Mouse (Mus musculus): Measurements from ENCODE around the gene Wwc1. TPM values are rescaled to one million over a fixed set of nuclear protein-coding genes. Genes with fewer than 3 reads are reported as not detected.

Wwc1 gene
- polyA plus RNA-seq, 1 experiment from 2014 or later: 4.1 TPM

DNA sequence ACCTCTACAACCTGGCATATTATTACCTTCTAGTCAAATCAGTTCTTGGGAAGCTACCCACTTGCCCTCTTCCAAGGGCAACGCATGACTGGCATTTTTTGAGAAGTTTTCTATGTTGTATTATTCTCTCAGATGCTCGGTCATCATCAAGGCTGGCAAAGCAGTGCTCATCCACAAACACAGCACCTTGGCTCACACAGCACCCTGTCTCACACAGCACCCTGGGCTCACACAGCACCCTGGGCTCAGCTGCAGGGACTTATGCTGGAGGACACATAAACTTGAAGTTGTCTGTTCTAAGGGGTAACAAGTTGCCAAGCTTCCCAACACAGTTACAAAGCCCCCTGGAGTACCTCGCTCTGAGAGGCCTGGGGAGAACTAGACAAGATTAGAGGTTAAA is 2.5 kb downstream of the Wwc1 start:
- no peak for DNase-seq (ENCODE audit: low spot score)
- H3K9ac ChIP-seq (ENCODE audit: low read depth, low read length): no peak overlapping the region
- no peaks in the 10 kb centered on the region for H3K9me3 ChIP-seq (ENCODE audit: control insufficient read depth, low read length)
- no peak overlapping the region for H3K4me3 ChIP-seq (ENCODE audit: low read depth, low read length)
- no peaks in the 10 kb centered on the region for H3K36me3 ChIP-seq (ENCODE audit: control insufficient read depth, insufficient read depth, low read length)
- 0 out of 2 replicates have a peak, but pooled peaks cover 3% of the 10 kb centered on the region for H3K4me1 ChIP-seq (ENCODE audit: control insufficient read depth, insufficient read depth, low read length)
- no peak overlapping the region for H3K4me2 ChIP-seq (ENCODE audit: low read depth, low read length)
- WGBS: 85% methylated on average over 3 of the region's 3 CpGs
- H3K27me3 ChIP-seq (replicated peaks; ENCODE audit: control insufficient read depth, insufficient read depth, low read length): peaks cover 23% of the 10 kb centered on the region
- H3K27ac ChIP-seq (replicated peaks; ENCODE audit: low read depth, low read length): no peak overlapping the region
- ATAC-seq (ENCODE audit: low read depth): no peak

DNA sequence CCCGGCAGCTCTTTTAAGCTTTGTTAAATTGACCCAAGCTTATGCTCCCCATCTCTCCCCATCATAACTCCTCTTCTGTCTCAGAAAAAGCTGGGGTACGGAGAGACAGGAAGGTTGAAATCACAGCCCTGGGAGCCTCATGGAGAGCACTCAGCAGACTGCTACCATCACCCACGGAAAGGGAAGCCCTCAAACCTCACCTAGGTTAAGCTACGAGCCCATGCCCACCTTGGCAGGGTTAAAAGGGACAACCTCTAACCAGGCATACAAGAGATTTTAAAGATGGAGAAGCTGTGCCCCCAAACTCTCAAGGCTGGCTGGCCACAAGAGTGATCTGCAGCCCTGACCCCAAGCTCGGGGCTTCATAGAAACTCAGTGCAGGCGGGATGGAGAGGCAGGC is 3.2 kb downstream of the Wwc1 start:
- H3K9ac ChIP-seq (ENCODE audit: low read depth, low read length): no peak overlapping the region
- 0 out of 2 replicates have a peak, but pooled peaks cover 3% of the 10 kb centered on the region for H3K4me1 ChIP-seq (ENCODE audit: control insufficient read depth, insufficient read depth, low read length)
- no peak overlapping the region for H3K27ac ChIP-seq (replicated peaks; ENCODE audit: low read depth, low read length)
- 46% methylated on average over 6 of the region's 6 CpGs for WGBS
- DNase-seq (ENCODE audit: low spot score): no peak
- no peaks in the 10 kb centered on the region for H3K36me3 ChIP-seq (ENCODE audit: control insufficient read depth, insufficient read depth, low read length)
- ATAC-seq (ENCODE audit: low read depth): no peak
- H3K4me2 ChIP-seq (ENCODE audit: low read depth, low read length): peak overlapping the region; percentile 18; the same call in 1 of the 2 replicates
- H3K4me3 ChIP-seq (ENCODE audit: low read depth, low read length): no peak overlapping the region
- peaks cover 23% of the 10 kb centered on the region for H3K27me3 ChIP-seq (replicated peaks; ENCODE audit: control insufficient read depth, insufficient read depth, low read length)
- H3K9me3 ChIP-seq (ENCODE audit: control insufficient read depth, low read length): no peaks in the 10 kb centered on the region

DNA sequence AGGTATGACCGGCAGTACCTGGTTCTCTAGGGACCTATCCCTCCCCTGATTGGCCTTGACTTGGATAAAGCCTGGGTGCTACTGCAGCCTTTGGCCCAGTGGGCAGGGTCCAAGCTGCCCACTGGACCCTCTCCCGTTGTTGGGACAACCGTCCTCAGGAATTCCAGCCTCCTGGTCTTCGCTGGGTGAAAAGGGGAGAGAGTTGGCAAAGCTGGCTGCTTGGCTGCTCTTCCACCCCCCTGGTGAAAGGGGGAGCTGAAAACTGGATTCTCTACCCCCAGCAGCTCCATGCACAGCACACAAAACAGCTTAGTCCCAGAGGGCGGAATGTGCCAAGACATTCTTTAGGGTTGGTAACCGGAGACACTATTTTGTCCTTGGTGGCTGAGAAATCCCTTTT is 3.8 kb downstream of the Wwc1 start:
- H3K27me3 ChIP-seq (replicated peaks; ENCODE audit: control insufficient read depth, insufficient read depth, low read length): peaks cover 17% of the 10 kb centered on the region
- no peaks in the 10 kb centered on the region for H3K9me3 ChIP-seq (ENCODE audit: control insufficient read depth, low read length)
- H3K4me2 ChIP-seq (ENCODE audit: low read depth, low read length): no peak overlapping the region
- no peaks in the 10 kb centered on the region for H3K36me3 ChIP-seq (ENCODE audit: control insufficient read depth, insufficient read depth, low read length)
- DNase-seq (ENCODE audit: low spot score) (peak; percentile 80), ATAC-seq (ENCODE audit: low read depth) (peak; percentile 54; the same call in 1 of the 2 replicates)
- H3K9ac ChIP-seq (ENCODE audit: low read depth, low read length): no peak overlapping the region
- no peak overlapping the region for H3K27ac ChIP-seq (replicated peaks; ENCODE audit: low read depth, low read length)
- H3K4me3 ChIP-seq (ENCODE audit: low read depth, low read length): no peak overlapping the region
- H3K4me1 ChIP-seq (ENCODE audit: control insufficient read depth, insufficient read depth, low read length): 0 out of 2 replicates have a peak, but pooled peaks cover 3% of the 10 kb centered on the region
- 33% methylated on average over 6 of the region's 6 CpGs for WGBS

DNA sequence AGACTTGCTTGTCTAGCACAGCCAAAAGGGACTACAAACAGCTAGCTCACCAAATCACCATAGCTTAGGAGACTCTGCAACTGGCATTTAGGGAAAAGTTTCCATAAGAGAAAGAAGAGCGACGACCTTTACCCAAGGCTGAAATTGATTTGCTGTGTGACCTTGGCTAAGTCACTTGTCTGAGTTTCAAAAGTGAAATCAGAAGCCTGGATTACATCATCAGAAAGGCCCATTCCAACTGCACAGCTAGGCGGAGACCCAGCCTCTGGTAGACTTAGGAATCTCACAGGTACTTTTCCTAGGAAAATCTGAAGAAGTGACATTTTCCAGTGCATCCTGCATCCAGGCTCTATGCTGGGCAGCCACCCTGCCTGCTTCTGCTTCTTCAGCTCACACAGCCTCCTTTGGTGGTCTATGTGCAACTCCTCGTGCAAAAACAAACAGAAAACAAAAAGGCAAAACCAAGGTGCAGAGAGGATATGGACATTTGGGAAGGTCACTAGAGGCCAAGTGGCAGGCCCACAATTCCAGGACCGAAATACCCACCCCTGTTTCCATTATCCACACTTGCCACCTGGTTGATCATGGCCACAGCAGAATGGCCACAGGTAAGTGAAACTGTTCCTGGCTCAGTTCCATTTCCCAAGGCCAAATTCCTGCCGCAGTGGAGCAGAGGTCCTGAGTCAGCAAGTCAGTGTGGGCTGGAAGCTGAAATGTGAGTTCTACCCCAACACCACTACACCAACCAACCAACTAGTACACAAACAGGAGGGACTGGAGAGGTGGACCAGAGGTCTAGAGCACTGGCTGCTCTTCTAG is 5.5 kb downstream of the Wwc1 start:
- WGBS: 76% methylated on average over 6 of the region's 6 CpGs
- no peak overlapping the region for H3K9ac ChIP-seq (ENCODE audit: low read depth, low read length)
- no peaks in the 10 kb centered on the region for H3K36me3 ChIP-seq (ENCODE audit: control insufficient read depth, insufficient read depth, low read length)
- no peak overlapping the region for H3K27ac ChIP-seq (replicated peaks; ENCODE audit: low read depth, low read length)
- no peak overlapping the region for H3K4me3 ChIP-seq (ENCODE audit: low read depth, low read length)
- H3K9me3 ChIP-seq (ENCODE audit: control insufficient read depth, low read length): no peaks in the 10 kb centered on the region
- DNase-seq (ENCODE audit: low spot score): no peak
- no peak overlapping the region for H3K4me2 ChIP-seq (ENCODE audit: low read depth, low read length)
- no peak for ATAC-seq (ENCODE audit: low read depth)
- H3K27me3 ChIP-seq (replicated peaks; ENCODE audit: control insufficient read depth, insufficient read depth, low read length): peaks cover 13% of the 10 kb centered on the region
- 0 out of 2 replicates have a peak, but pooled peaks cover 3% of the 10 kb centered on the region for H3K4me1 ChIP-seq (ENCODE audit: control insufficient read depth, insufficient read depth, low read length)

DNA sequence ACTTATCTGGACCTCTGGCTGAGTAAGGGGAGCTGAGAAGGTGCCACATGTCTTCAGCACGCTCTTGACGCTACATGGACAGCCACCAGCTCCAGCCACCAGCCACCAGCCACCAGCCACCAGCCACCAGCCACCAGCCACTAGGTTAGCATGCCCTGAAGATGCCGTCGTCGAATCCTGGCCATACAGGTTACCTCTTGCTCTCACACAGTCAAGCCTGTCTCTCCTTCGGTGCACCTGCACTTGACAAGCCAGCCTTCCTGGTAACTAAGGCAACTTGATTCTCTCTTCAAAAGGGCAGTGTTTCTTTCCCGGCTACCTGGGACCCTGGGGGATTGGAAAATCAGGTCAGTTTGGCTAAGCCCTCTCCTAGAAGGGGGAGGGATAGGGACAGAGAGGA is 7.2 kb downstream of the Wwc1 start:
- DNase-seq (ENCODE audit: low spot score): no peak
- WGBS: 43% methylated on average over 7 of the region's 7 CpGs

DNA sequence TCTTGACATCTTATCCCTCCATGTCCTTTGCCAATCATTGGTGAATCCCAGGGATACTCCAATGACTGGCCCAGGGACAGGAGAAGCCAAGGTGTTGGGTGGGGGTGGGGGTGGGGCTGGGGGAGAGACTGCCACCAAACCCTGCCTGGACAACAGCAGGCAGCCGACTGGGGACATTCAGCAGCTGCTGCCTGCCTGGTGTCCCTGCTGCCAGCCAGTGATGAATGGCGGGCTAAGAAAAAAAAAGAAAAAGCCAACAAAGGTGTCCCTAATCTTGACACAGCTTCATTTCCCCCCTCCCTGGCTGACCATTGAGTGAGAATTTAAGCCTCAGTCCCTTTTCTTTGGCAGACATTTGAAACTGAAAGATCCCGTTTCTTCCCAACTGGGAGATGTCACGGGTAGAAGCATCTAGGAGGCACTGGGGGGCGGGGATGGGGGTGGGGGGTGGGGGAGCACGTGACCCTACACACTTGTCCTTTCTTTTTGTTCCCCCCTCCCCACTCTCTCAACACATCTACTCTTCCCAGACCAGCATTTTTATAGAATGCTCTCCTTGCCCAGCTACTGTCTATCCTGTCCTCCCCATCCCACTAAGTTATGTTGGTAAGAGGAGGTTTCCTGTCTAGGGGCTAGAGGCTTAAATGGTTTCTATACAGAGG is 7.9 kb downstream of the Wwc1 start:
- no peaks in the 10 kb centered on the region for H3K9me3 ChIP-seq (ENCODE audit: control insufficient read depth, low read length)
- ATAC-seq (ENCODE audit: low read depth) (no peak), DNase-seq (ENCODE audit: low spot score) (no peak)
- H3K4me3 ChIP-seq (ENCODE audit: low read depth, low read length): no peak overlapping the region
- H3K27ac ChIP-seq (replicated peaks; ENCODE audit: low read depth, low read length): no peak overlapping the region
- H3K4me1 ChIP-seq (ENCODE audit: control insufficient read depth, insufficient read depth, low read length): no peaks in the 10 kb centered on the region
- no peaks in the 10 kb centered on the region for H3K27me3 ChIP-seq (replicated peaks; ENCODE audit: control insufficient read depth, insufficient read depth, low read length)
- no peak overlapping the region for H3K4me2 ChIP-seq (ENCODE audit: low read depth, low read length)
- H3K36me3 ChIP-seq (ENCODE audit: control insufficient read depth, insufficient read depth, low read length): no peaks in the 10 kb centered on the region
- 11% methylated on average over 6 of the region's 6 CpGs for WGBS
- no peak overlapping the region for H3K9ac ChIP-seq (ENCODE audit: low read depth, low read length)

More for the DNA sequence above, 7.2 kb downstream of the Wwc1 start:
- no peak overlapping the region for H3K27ac ChIP-seq (replicated peaks; ENCODE audit: low read depth, low read length)
- H3K9me3 ChIP-seq (ENCODE audit: control insufficient read depth, low read length): no peaks in the 10 kb centered on the region
- no peak overlapping the region for H3K4me2 ChIP-seq (ENCODE audit: low read depth, low read length)
- ATAC-seq (ENCODE audit: low read depth): no peak
- H3K36me3 ChIP-seq (ENCODE audit: control insufficient read depth, insufficient read depth, low read length): no peaks in the 10 kb centered on the region
- H3K27me3 ChIP-seq (replicated peaks; ENCODE audit: control insufficient read depth, insufficient read depth, low read length): no peaks in the 10 kb centered on the region
- H3K4me1 ChIP-seq (ENCODE audit: control insufficient read depth, insufficient read depth, low read length): no peaks in the 10 kb centered on the region
- no peak overlapping the region for H3K9ac ChIP-seq (ENCODE audit: low read depth, low read length)
- no peak overlapping the region for H3K4me3 ChIP-seq (ENCODE audit: low read depth, low read length)

DNA sequence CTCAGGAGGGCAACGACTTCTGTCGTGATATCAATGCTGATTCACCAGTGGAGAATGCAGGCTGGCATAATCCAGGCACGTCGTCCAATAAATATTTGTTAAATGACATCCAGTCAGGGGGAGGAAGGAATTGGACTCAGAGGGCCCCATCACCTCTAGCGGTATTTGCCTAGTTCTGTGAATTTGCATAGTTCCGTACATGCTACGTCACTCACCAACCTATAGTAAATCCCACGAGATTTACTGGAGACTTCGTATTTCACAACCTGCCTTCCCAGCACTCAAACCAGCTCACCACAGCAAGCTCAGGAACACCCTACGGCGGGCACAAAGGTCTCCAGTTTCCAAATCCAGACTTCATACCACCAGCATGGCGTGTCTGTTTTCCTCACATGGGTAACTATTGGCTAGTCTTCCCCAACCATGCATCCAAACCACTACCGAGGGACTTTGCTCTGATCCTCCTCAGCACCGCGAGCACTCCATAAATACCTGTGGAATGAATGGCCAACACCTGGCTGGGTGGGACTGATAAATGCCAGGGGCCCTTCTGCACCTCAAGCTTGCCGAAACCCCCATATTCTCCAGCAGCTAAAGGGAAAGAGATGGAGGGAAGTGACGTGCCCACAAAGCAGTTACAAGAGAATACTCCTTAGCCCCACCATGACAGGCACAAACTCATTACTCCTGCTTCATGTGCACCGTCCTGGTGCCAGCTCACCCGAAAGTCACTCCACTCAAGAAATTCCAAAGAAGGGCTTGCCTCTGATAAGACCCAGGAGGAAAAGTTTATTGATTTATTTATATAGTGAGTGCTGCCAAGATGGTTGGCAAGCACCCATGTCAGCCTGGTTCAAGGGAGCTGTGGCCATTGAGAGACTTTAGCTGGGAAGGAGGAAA is 9.3 kb downstream of the Wwc1 start:
- DNase-seq (ENCODE audit: low spot score) (no peak), ATAC-seq (ENCODE audit: low read depth) (no peak)
- H3K27me3 ChIP-seq (replicated peaks; ENCODE audit: control insufficient read depth, insufficient read depth, low read length): no peaks in the 10 kb centered on the region
- H3K27ac ChIP-seq (replicated peaks; ENCODE audit: low read depth, low read length): no peak overlapping the region
- WGBS: 87% methylated on average over 19 of the region's 19 CpGs
- no peaks in the 10 kb centered on the region for H3K9me3 ChIP-seq (ENCODE audit: control insufficient read depth, low read length)
- H3K9ac ChIP-seq (ENCODE audit: low read depth, low read length): no peak overlapping the region
- no peaks in the 10 kb centered on the region for H3K4me1 ChIP-seq (ENCODE audit: control insufficient read depth, insufficient read depth, low read length)
- H3K4me3 ChIP-seq (ENCODE audit: low read depth, low read length): no peak overlapping the region
- H3K4me2 ChIP-seq (ENCODE audit: low read depth, low read length): no peak overlapping the region
- no peaks in the 10 kb centered on the region for H3K36me3 ChIP-seq (ENCODE audit: control insufficient read depth, insufficient read depth, low read length)

DNA sequence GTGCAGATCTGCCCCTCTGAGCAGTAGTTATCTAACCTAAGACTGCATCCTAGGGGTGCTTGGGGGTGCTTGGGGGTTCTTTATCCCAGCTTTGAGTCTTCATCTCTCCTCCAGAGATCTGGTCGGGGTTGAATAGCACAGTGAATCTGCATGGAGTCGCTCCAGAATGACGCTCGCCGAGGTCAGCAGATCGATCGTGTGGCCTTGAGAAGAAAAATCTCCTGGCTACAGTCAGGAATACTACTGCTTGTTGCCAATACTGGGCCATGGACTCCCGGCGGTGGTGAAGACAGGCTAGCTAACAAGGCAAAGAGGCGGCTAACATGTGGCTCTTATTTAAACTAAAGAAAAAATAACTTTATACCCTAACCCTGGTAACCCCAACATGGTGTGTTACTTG is 12.0 kb downstream of the Wwc1 start:
- WGBS: 87% methylated on average over 10 of the region's 10 CpGs
- Histone ChIP-seq H3K36me3 (ENCODE audit: control insufficient read depth, insufficient read depth, low read length) (no peaks in the 10 kb centered on the region), H3K4me2 (ENCODE audit: low read depth, low read length) (no peak overlapping the region), H3K4me3 (ENCODE audit: low read depth, low read length) (no peak overlapping the region), H3K27me3 (replicated peaks; ENCODE audit: control insufficient read depth, insufficient read depth, low read length) (no peaks in the 10 kb centered on the region), H3K4me1 (ENCODE audit: control insufficient read depth, insufficient read depth, low read length) (no peaks in the 10 kb centered on the region), H3K9me3 (ENCODE audit: control insufficient read depth, low read length) (no peaks in the 10 kb centered on the region), H3K27ac (replicated peaks; ENCODE audit: low read depth, low read length) (no peak overlapping the region), H3K9ac (ENCODE audit: low read depth, low read length) (no peak overlapping the region)
- ATAC-seq (ENCODE audit: low read depth) (no peak), DNase-seq (ENCODE audit: low spot score) (no peak)

Data from embryonic facial prominence, embryonic 14.5 days (tissue).